Mouse (Mus musculus) erythroblast, embryonic 14.5 days (primary cell): ENCODE data around the gene Ncapg.

Experiments used
- GATA1 ChIP-seq: IDR thresholded peaks from 2 replicates; pipeline ENCODE4 v1.6.1; 2012; ENCODE audit warnings: low read length, inconsistent platforms, mixed read lengths
- TAL1 ChIP-seq: IDR thresholded peaks from 3 replicates; pipeline ENCODE4 v1.6.1; 2012; ENCODE audit warnings: low read length, inconsistent platforms, mixed read lengths

- no peak for TF ChIP-seq GATA1
- no peak for TF ChIP-seq TAL1
Measured at GRCm38 (mm10) chr5:45675032-45675431, 5.3 kb downstream of the Ncapg start.
